In genomic region chr4:95155178-95155577, GRCm38 (mm10) we compare ENCODE assay signal across 1 mouse cellular context.
TF ChIP-seq lines count a peak whose summit lies in the region.

No protein-coding gene starts in this region.

TF ChIP-seq in MEL, 35 proteins besides CTCF, POLR2A, EP300 and RAD21 (continued from another document):
- TF ChIP-seq POLR2AphosphoS5 (IDR thresholded peaks at IDR 0.05; ENCODE audit: borderline replicate concordance, low read depth, low read length) = no peak
- no peak for TF ChIP-seq ZKSCAN1 (IDR thresholded peaks at IDR 0.05; ENCODE audit: low read depth, low read length)
- TF ChIP-seq USF1 (IDR thresholded peaks at IDR 0.05; ENCODE audit: low read depth, low read length) = no peak
- TF ChIP-seq TBP (IDR thresholded peaks at IDR 0.05; ENCODE audit: low read depth, low read length) = no peak
- no peak for TF ChIP-seq ZMIZ1 (IDR thresholded peaks at IDR 0.05; ENCODE audit: low read depth, low read length)
- TF ChIP-seq KAT2A (conservative IDR thresholded peaks at IDR 0.05; ENCODE audit: low read depth, low read length) = no peak
- TF ChIP-seq NRF1 (IDR thresholded peaks at IDR 0.05; ENCODE audit: insufficient read depth, low read depth, low read length, poor library complexity, severe bottlenecking) = no peak
- peak; percentile 48; the same call in 1 of the 2 replicates for TF ChIP-seq MAX (IDR thresholded peaks at IDR 0.05; ENCODE audit: low read length)
- TF ChIP-seq POLR2AphosphoS2 (IDR thresholded peaks at IDR 0.05; ENCODE audit: low read length) = no peak
- no peak for TF ChIP-seq ELF1 (IDR thresholded peaks at IDR 0.05; ENCODE audit: low read depth, low read length)
- peak; percentile 86 for TF ChIP-seq MYC (IDR thresholded peaks at IDR 0.05; ENCODE audit: low read depth, low read length)
- peak; percentile 74; the same call in 1 of the 2 replicates for TF ChIP-seq MYB (IDR thresholded peaks at IDR 0.05; ENCODE audit: low read depth, low read length)
- no peak for TF ChIP-seq NELFE (IDR thresholded peaks at IDR 0.05; ENCODE audit: low read depth, low read length)
- TF ChIP-seq USF2 (IDR thresholded peaks at IDR 0.05; ENCODE audit: borderline replicate concordance in 1 of 2, insufficient read depth in 1 of 2, low read depth in 1 of 2, low read length in 2 of 2) = no peak
TF ChIP-seq in MEL: peak in this region for 14.
